Mouse (Mus musculus) hindbrain, embryonic 13.5 days (tissue): ENCODE data around the gene Txnrd1. TPM values are rescaled to one million over a fixed set of nuclear protein-coding genes. Genes with fewer than 3 reads are reported as not detected.

Source experiments
- ATAC-seq: fragments of 200-750 bp; cut with Nextera tagmentation; 2 replicates; pipeline ENCODE4 v1.8.0; 2017; ENCODE audit warnings: moderate TSS enrichment; ENCODE audit not compliant: low FRiP score
- H3K27ac ChIP-seq: fragments of 300-500 bp; sonication (generic); 2 replicates; pipeline ENCODE4 v1.5.1; 2015; ENCODE audit warnings: inconsistent platforms, mild to moderate bottlenecking, moderate library complexity
- H3K27me3 ChIP-seq: fragments of 300-500 bp; sonication (generic); 2 replicates; pipeline ENCODE4 v1.6.1; 2015; ENCODE audit warnings: mild to moderate bottlenecking, inconsistent platforms
- H3K36me3 ChIP-seq: fragments of 300-500 bp; sonication (generic); 2 replicates; pipeline ENCODE4 v1.6.1; 2015; ENCODE audit warnings: mild to moderate bottlenecking, inconsistent platforms
- H3K4me1 ChIP-seq: fragments of 300-500 bp; sonication (generic); replicated peaks from 2 replicates; pipeline ENCODE4 v1.6.1; 2015; ENCODE audit warnings: inconsistent platforms
- H3K4me2 ChIP-seq: fragments of 300-500 bp; sonication (generic); 2 replicates; pipeline ENCODE4 v1.6.1; 2015; ENCODE audit warnings: inconsistent platforms, mild to moderate bottlenecking, moderate library complexity
- H3K4me3 ChIP-seq: fragments of 300-500 bp; sonication (generic); 2 replicates; pipeline ENCODE4 v1.5.1; 2015; ENCODE audit warnings: mild to moderate bottlenecking, inconsistent platforms
- H3K9ac ChIP-seq: fragments of 300-500 bp; sonication (generic); 2 replicates; pipeline ENCODE4 v1.6.1; 2015; ENCODE audit warnings: mild to moderate bottlenecking, inconsistent platforms
- H3K9me3 ChIP-seq: fragments of 300-500 bp; sonication (generic); 2 replicates; pipeline ENCODE4 v1.6.1; 2016; ENCODE audit warnings: inconsistent platforms
- WGBS: fragments of 180-500 bp; shearing (Covaris S2); methylation state at CpG from one replicate; pipeline ENCODE4 v1.1.7; 2015; 5-methylcytosine and 5-hydroxymethylcytosine counted together
- polyA plus RNA-seq: library from polyadenylated mRNA; unstranded; fragments of >200 nt; fragmentation: Nextera tagmentation; extraction: Ambion mirVana; gene quantifications from 2 replicates; pipeline ENCODE4 v1.2.1, GENCODE M21; 2015

Gene Txnrd1
- polyA plus RNA-seq, 1 experiment from 2014 or later = 122 TPM

GRCm38 (mm10) chr10:82805111-82805510 is 28.6 kb upstream of the Txnrd1 start:
- WGBS = 83% methylated on average over 6 of the region's 6 CpGs
- Histone ChIP-seq H3K27ac (no peak overlapping the region), H3K9me3 (no peaks in the 10 kb centered on the region), H3K4me1 (peaks cover 6% of the 10 kb centered on the region), H3K4me2 (no peak overlapping the region), H3K9ac (0 out of 2 replicates have a peak overlapping the region, but pooled peaks have one; percentile 24), H3K27me3 (no peaks in the 10 kb centered on the region), H3K36me3 (no peaks in the 10 kb centered on the region), H3K4me3 (no peak overlapping the region)
- ATAC-seq = no peak

- Histone ChIP-seq H3K36me3 (no peaks in the 10 kb centered on the region), H3K4me3 (no peak overlapping the region), H3K9ac (no peak overlapping the region), H3K9me3 (no peaks in the 10 kb centered on the region), H3K4me1 (peaks cover 6% of the 10 kb centered on the region), H3K27ac (no peak overlapping the region), H3K27me3 (no peaks in the 10 kb centered on the region), H3K4me2 (no peak overlapping the region)
- ATAC-seq = no peak
- 80% methylated on average over 8 of the region's 8 CpGs for WGBS
Measured at GRCm38 (mm10) chr10:82806414-82806813, 27.3 kb upstream of the Txnrd1 start.

GRCm38 (mm10) chr10:82807238-82807637 is 26.5 kb upstream of the Txnrd1 start:
- no peak for ATAC-seq
- WGBS = 71% methylated on average over 7 of the region's 7 CpGs

GRCm38 (mm10) chr10:82808155-82808554 is 25.6 kb upstream of the Txnrd1 start:
- H3K4me1 ChIP-seq = peaks cover 6% of the 10 kb centered on the region
- no peak overlapping the region for H3K27ac ChIP-seq
- H3K9me3 ChIP-seq = no peaks in the 10 kb centered on the region
- H3K4me2 ChIP-seq = no peak overlapping the region
- no peak for ATAC-seq
- 46% methylated on average over 6 of the region's 6 CpGs for WGBS
- no peak overlapping the region for H3K4me3 ChIP-seq
- H3K9ac ChIP-seq = no peak overlapping the region
- no peaks in the 10 kb centered on the region for H3K36me3 ChIP-seq
- no peaks in the 10 kb centered on the region for H3K27me3 ChIP-seq

More at GRCm38 (mm10) chr10:82807238-82807637, 26.5 kb upstream of the Txnrd1 start:
- no peak overlapping the region for H3K9ac ChIP-seq
- H3K9me3 ChIP-seq = no peaks in the 10 kb centered on the region
- peaks cover 6% of the 10 kb centered on the region for H3K4me1 ChIP-seq
- no peak overlapping the region for H3K4me2 ChIP-seq
- no peak overlapping the region for H3K4me3 ChIP-seq
- no peaks in the 10 kb centered on the region for H3K36me3 ChIP-seq
- no peak overlapping the region for H3K27ac ChIP-seq
- H3K27me3 ChIP-seq = no peaks in the 10 kb centered on the region

GRCm38 (mm10) chr10:82808891-82809290 is 24.9 kb upstream of the Txnrd1 start:
- Histone ChIP-seq H3K9ac (no peak overlapping the region), H3K27ac (no peak overlapping the region), H3K4me2 (no peak overlapping the region), H3K27me3 (no peaks in the 10 kb centered on the region), H3K9me3 (no peaks in the 10 kb centered on the region), H3K4me3 (no peak overlapping the region), H3K36me3 (no peaks in the 10 kb centered on the region), H3K4me1 (peaks cover 6% of the 10 kb centered on the region)
- 80% methylated on average over 8 of the region's 8 CpGs for WGBS
- no peak for ATAC-seq

GRCm38 (mm10) chr10:82809352-82809751 is 24.4 kb upstream of the Txnrd1 start:
- ATAC-seq = no peak
- WGBS = 1% methylated on average over 3 of the region's 3 CpGs
- no peak overlapping the region for H3K9ac ChIP-seq
- H3K36me3 ChIP-seq = no peaks in the 10 kb centered on the region
- no peaks in the 10 kb centered on the region for H3K27me3 ChIP-seq
- H3K9me3 ChIP-seq = no peaks in the 10 kb centered on the region
- H3K4me1 ChIP-seq = peaks cover 6% of the 10 kb centered on the region
- H3K4me2 ChIP-seq = no peak overlapping the region
- H3K4me3 ChIP-seq = no peak overlapping the region
- H3K27ac ChIP-seq = no peak overlapping the region

- H3K9ac ChIP-seq = peak overlapping the region; percentile 64
- WGBS = 7% methylated on average over 30 of the region's 52 CpGs
- peak overlapping the region; percentile 67 for H3K4me2 ChIP-seq
- no peaks in the 10 kb centered on the region for H3K9me3 ChIP-seq
- peak; percentile 81 for ATAC-seq
- H3K4me1 ChIP-seq = peaks cover 6% of the 10 kb centered on the region
- no peaks in the 10 kb centered on the region for H3K27me3 ChIP-seq
- H3K27ac ChIP-seq = no peak overlapping the region
- peak overlapping the region; percentile 50 for H3K4me3 ChIP-seq
- no peaks in the 10 kb centered on the region for H3K36me3 ChIP-seq
Measured at GRCm38 (mm10) chr10:82811855-82812431, 21.8 kb upstream of the Txnrd1 start.

GRCm38 (mm10) chr10:82814096-82814970 is 19.4 kb upstream of the Txnrd1 start:
- Histone ChIP-seq H3K4me2 (no peak overlapping the region), H3K9me3 (no peaks in the 10 kb centered on the region), H3K4me3 (no peak overlapping the region), H3K36me3 (no peaks in the 10 kb centered on the region), H3K9ac (no peak overlapping the region), H3K27me3 (no peaks in the 10 kb centered on the region), H3K4me1 (peaks cover 5% of the 10 kb centered on the region; the same call in 1 of the 2 replicates), H3K27ac (no peak overlapping the region)
- WGBS = 48% methylated on average over 19 of the region's 19 CpGs
- no peak for ATAC-seq

- 80% methylated on average over 9 of the region's 9 CpGs for WGBS
- Histone ChIP-seq H3K27me3 (no peaks in the 10 kb centered on the region), H3K9me3 (no peaks in the 10 kb centered on the region), H3K36me3 (no peaks in the 10 kb centered on the region), H3K4me1 (no peaks in the 10 kb centered on the region), H3K4me3 (no peak overlapping the region), H3K9ac (no peak overlapping the region), H3K4me2 (no peak overlapping the region), H3K27ac (no peak overlapping the region)
- no peak for ATAC-seq
Measured at GRCm38 (mm10) chr10:82816441-82816840, 17.3 kb upstream of the Txnrd1 start.

- 47% methylated on average over 3 of the region's 3 CpGs for WGBS
- Histone ChIP-seq H3K4me3 (no peak overlapping the region), H3K4me2 (no peak overlapping the region), H3K9ac (no peak overlapping the region), H3K9me3 (no peaks in the 10 kb centered on the region), H3K4me1 (no peaks in the 10 kb centered on the region), H3K36me3 (no peaks in the 10 kb centered on the region), H3K27me3 (no peaks in the 10 kb centered on the region), H3K27ac (no peak overlapping the region)
- no peak for ATAC-seq
Measured at GRCm38 (mm10) chr10:82817514-82817913, 16.2 kb upstream of the Txnrd1 start.

- Histone ChIP-seq H3K9ac (no peak overlapping the region), H3K27ac (no peak overlapping the region), H3K9me3 (no peaks in the 10 kb centered on the region), H3K4me3 (no peak overlapping the region), H3K4me1 (no peaks in the 10 kb centered on the region), H3K27me3 (no peaks in the 10 kb centered on the region), H3K36me3 (no peaks in the 10 kb centered on the region), H3K4me2 (no peak overlapping the region)
- WGBS = 64% methylated on average over 9 of the region's 9 CpGs
- no peak for ATAC-seq
Measured at GRCm38 (mm10) chr10:82817936-82818335, 15.8 kb upstream of the Txnrd1 start.

GRCm38 (mm10) chr10:82818661-82819060 is 15.1 kb upstream of the Txnrd1 start:
- no peak for ATAC-seq
- H3K4me2 ChIP-seq = no peak overlapping the region
- no peaks in the 10 kb centered on the region for H3K4me1 ChIP-seq
- 79% methylated on average over 6 of the region's 6 CpGs for WGBS
- no peaks in the 10 kb centered on the region for H3K9me3 ChIP-seq
- H3K27me3 ChIP-seq = no peaks in the 10 kb centered on the region
- no peak overlapping the region for H3K9ac ChIP-seq
- no peak overlapping the region for H3K4me3 ChIP-seq
- no peaks in the 10 kb centered on the region for H3K36me3 ChIP-seq
- no peak overlapping the region for H3K27ac ChIP-seq
